Mouse (Mus musculus) heart, adult 10 weeks (tissue): ENCODE data around the gene Heatr1. TPM values are rescaled to one million over a fixed set of nuclear protein-coding genes. Genes with fewer than 3 reads are reported as not detected.

Experiments
- polyA plus RNA-seq: library from polyadenylated mRNA; stranded (reverse); fragments of 350-450 nt; fragmentation: Illumina TruSeq; extraction: RNeasy Lipid Tissue Mini Kit (QIAGEN cat#74804); gene quantifications from one replicate; pipeline ENCODE4 v1.2.3, GENCODE M21; 2014; ENCODE audit warnings: low read depth, low replicate concordance

Heatr1 gene
- 10.7 TPM for polyA plus RNA-seq

GRCm38 (mm10) chr13:12394609-12395505 lies at the start of gene Heatr1:
Heatr1 (plus strand) TSS chr13:12395027.

GRCm38 (mm10) chr13:12464844-12465243 lies 70.0 kb downstream of the Heatr1 start, which contains the start of gene Lgals8:
Lgals8 (minus strand) TSS chr13:12464944.

Other genes starting within 250 kb of the Heatr1 start
- gene Mtr, start 136.9 kb upstream of the Heatr1 start, polyA plus RNA-seq: 113 TPM
- 1,417 TPM for gene Actn2, start 54.3 kb upstream of the Heatr1 start, polyA plus RNA-seq
- 61.5 TPM for gene Lgals8, start 69.9 kb downstream of the Heatr1 start, polyA plus RNA-seq
- not detected for gene Edaradd, start 125.4 kb downstream of the Heatr1 start, polyA plus RNA-seq
- 2.1 TPM for gene Ero1lb, start 170.8 kb downstream of the Heatr1 start, polyA plus RNA-seq